Mouse (Mus musculus) gastrocnemius, adult 2 months (tissue): ENCODE results near the gene Hoxd10. TPM values are rescaled to one million over a fixed set of nuclear protein-coding genes. Genes with fewer than 3 reads are reported as not detected.

Experiments used
- DNase-seq: peaks from one replicate; pipeline ENCODE4 v3.0.0; 2022
- H3K27ac ChIP-seq: fragments of 200-600 bp; 2 replicates; pipeline ENCODE4 v1.8.1; 2022; ENCODE audit warnings: mild to moderate bottlenecking
- H3K4me3 ChIP-seq: fragments of 200-600 bp; 2 replicates; pipeline ENCODE4 v1.8.1; 2022; ENCODE audit warnings: mild to moderate bottlenecking, moderate library complexity
- CTCF ChIP-seq: fragments of 200-600 bp; IDR thresholded peaks from 2 replicates; pipeline ENCODE4 v1.8.1; 2022; ENCODE audit warnings: antibody characterized with exemption, mild to moderate bottlenecking, moderate library complexity
- intact Hi-C: fragments of 180-260 bp; cut with DNase I; formaldehyde crosslinking; loops from one replicate; pipeline ENCODE4 v1.15.1; 2025
- total RNA-seq, 2 experiments: library from RNA; stranded (reverse); gene quantifications; 2 replicates each; pipeline ENCODE4 v1.2.3; 2021

Hoxd10 gene
- total RNA-seq, 2 experiments from 2014 or later, result 4.0 to 4.8 TPM

- H3K27ac ChIP-seq, result no peak overlapping the region
- H3K4me3 ChIP-seq, result no peak overlapping the region
- no peak for DNase-seq
- no peak for TF ChIP-seq CTCF
- intact Hi-C loops, result no loop called here
Measured at GRCm38 (mm10) chr2:74695813-74696430, 4.2 kb downstream of the Hoxd10 start.

GRCm38 (mm10) chr2:74696442-74697335 lies 5.0 kb downstream of the Hoxd10 start:
- Histone ChIP-seq H3K4me3 (peak overlapping the region; percentile 93), H3K27ac (peak overlapping the region; percentile 98)
- intact Hi-C loops, result no loop called here
- DNase-seq, result no peak
- TF ChIP-seq CTCF, result no peak

GRCm38 (mm10) chr2:74697567-74698121 lies 5.9 kb downstream of the Hoxd10 start, which contains the start of gene Hoxd9:
Gene Hoxd9 (plus strand): TSS chr2:74697727.
- TF ChIP-seq CTCF, result peak; percentile 54
- peak within 1 kb of the TSS; percentile 93 for H3K4me3 ChIP-seq
- H3K27ac ChIP-seq, result peak within 1 kb of the TSS; percentile 98
- peak; percentile 90 for DNase-seq
- intact Hi-C loops, result no loop called here

GRCm38 (mm10) chr2:74698201-74699052 lies 6.7 kb downstream of the Hoxd10 start:
- peak; percentile 82 for DNase-seq
- Histone ChIP-seq H3K27ac (peak overlapping the region; percentile 98), H3K4me3 (peak overlapping the region; percentile 93)
- no peak for TF ChIP-seq CTCF
- intact Hi-C loops, result no loop called here

GRCm38 (mm10) chr2:74699053-74699430 lies 7.3 kb downstream of the Hoxd10 start:
- no peak for TF ChIP-seq CTCF
- Histone ChIP-seq H3K27ac (peak overlapping the region; percentile 98), H3K4me3 (peak overlapping the region; percentile 93)
- DNase-seq, result peak; percentile 31
- intact Hi-C loops, result no loop called here

- intact Hi-C loops, result loop anchor here (5.0 kb wide), 4 partner anchors 262 to 892 kb away; no protein-coding TSS in a partner anchor
- TF ChIP-seq CTCF, result no peak
- DNase-seq, result no peak
- Histone ChIP-seq H3K4me3 (peak overlapping the region; percentile 93; the same call in 1 of the 2 replicates), H3K27ac (no peak overlapping the region)
Measured at GRCm38 (mm10) chr2:74699664-74700545, 8.2 kb downstream of the Hoxd10 start.

- intact Hi-C loops, result loop anchor here (5.0 kb wide), 4 partner anchors 262 to 892 kb away; no protein-coding TSS in a partner anchor
- DNase-seq, result no peak
- no peak overlapping the region for H3K4me3 ChIP-seq
- TF ChIP-seq CTCF, result no peak
- H3K27ac ChIP-seq, result no peak overlapping the region
Measured at GRCm38 (mm10) chr2:74700546-74701112, 8.9 kb downstream of the Hoxd10 start.

GRCm38 (mm10) chr2:74701949-74702819 lies 10.5 kb downstream of the Hoxd10 start:
- Histone ChIP-seq H3K27ac (no peak overlapping the region), H3K4me3 (peak overlapping the region; percentile 42; the same call in 1 of the 2 replicates)
- intact Hi-C loops, result loop anchor here (1.0 to 5.0 kb wide), 6 partner anchors 260 to 890 kb away; no protein-coding TSS in a partner anchor
- DNase-seq, result peak; percentile 77
- peak; percentile 96 for TF ChIP-seq CTCF

GRCm38 (mm10) chr2:74702820-74703219 lies 11.1 kb downstream of the Hoxd10 start:
- no peak overlapping the region for H3K27ac ChIP-seq
- no peak for DNase-seq
- intact Hi-C loops, result loop anchor here (1.0 to 5.0 kb wide), 6 partner anchors 259 to 889 kb away; no protein-coding TSS in a partner anchor
- TF ChIP-seq CTCF, result no peak
- H3K4me3 ChIP-seq, result no peak overlapping the region

GRCm38 (mm10) chr2:74703317-74703716 lies 11.6 kb downstream of the Hoxd10 start:
- no peak for DNase-seq
- Histone ChIP-seq H3K27ac (no peak overlapping the region; the same call in 1 of the 2 replicates), H3K4me3 (no peak overlapping the region)
- intact Hi-C loops, result loop anchor here (2.0 to 5.0 kb wide), 5 partner anchors 259 to 889 kb away; no protein-coding TSS in a partner anchor
- TF ChIP-seq CTCF, result no peak
